Mouse (Mus musculus): ENCODE data around the gene 1810024B03Rik.

DNA sequence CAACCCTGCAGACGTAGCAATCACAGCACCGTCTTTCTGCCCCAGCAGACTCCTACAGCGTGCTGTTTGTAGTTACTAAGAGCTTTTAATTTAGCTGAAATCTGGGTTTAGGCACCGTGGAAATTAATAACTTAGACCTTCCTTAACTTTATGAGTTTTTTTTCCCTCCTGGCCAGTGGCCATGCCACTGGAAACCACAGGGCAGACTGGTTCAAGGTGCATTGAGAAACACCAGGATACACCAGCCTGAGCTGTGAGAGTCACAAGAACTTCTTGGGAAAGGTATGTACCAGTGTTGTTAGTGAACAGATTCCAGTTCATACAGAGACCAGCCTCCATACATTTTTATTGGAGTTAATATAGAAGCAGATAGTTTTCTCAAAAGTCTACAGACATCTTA is 69.6 kb downstream of the 1810024B03Rik start:
- TF ChIP-seq CTCF (IDR thresholded peaks at IDR 0.05; ENCODE audit: low read depth) (no peak), EP300 (IDR thresholded peaks at IDR 0.05; ENCODE audit: low read depth) (no peak)
